Mouse (Mus musculus) spleen, adult 18-20 months (tissue): ENCODE measurements around the gene Uvrag.

Experiments used
- DNase-seq, 2 experiments: peaks; one replicate each; pipeline ENCODE4 v3.0.0; 2022; ENCODE audit warnings: mixed read lengths in 2 of 2

Gene Uvrag

GRCm38 (mm10) chr7:99052471-99053241 is 88.3 kb downstream of the Uvrag start:
- no peak for DNase-seq

- no peak for DNase-seq
Measured at GRCm38 (mm10) chr7:99050882-99051281, 90.1 kb downstream of the Uvrag start.

- DNase-seq = no peak
Measured at GRCm38 (mm10) chr7:99049897-99050296, 91.0 kb downstream of the Uvrag start.

GRCm38 (mm10) chr7:99046545-99047206 is 94.3 kb downstream of the Uvrag start:
- DNase-seq = no peak

GRCm38 (mm10) chr7:99045525-99045924 is 95.4 kb downstream of the Uvrag start:
- DNase-seq = no peak

GRCm38 (mm10) chr7:99043923-99044322 is 97.0 kb downstream of the Uvrag start:
- DNase-seq = no peak

GRCm38 (mm10) chr7:99043322-99043721 is 97.6 kb downstream of the Uvrag start:
- DNase-seq = no peak

GRCm38 (mm10) chr7:99041818-99042217 is 99.1 kb downstream of the Uvrag start:
- no peak for DNase-seq

- DNase-seq = no peak
Measured at GRCm38 (mm10) chr7:99039912-99040311, 101.0 kb downstream of the Uvrag start.

- DNase-seq = no peak
Measured at GRCm38 (mm10) chr7:99036284-99036683, 104.7 kb downstream of the Uvrag start.

GRCm38 (mm10) chr7:99034909-99035308 is 106.0 kb downstream of the Uvrag start:
- DNase-seq = no peak

- DNase-seq = no peak
Measured at GRCm38 (mm10) chr7:99033838-99034237, 107.1 kb downstream of the Uvrag start.

GRCm38 (mm10) chr7:99033314-99033713 is 107.6 kb downstream of the Uvrag start:
- DNase-seq = no peak

- DNase-seq = no peak
Measured at GRCm38 (mm10) chr7:99032051-99032450, 108.9 kb downstream of the Uvrag start.

GRCm38 (mm10) chr7:99028108-99028507 is 112.8 kb downstream of the Uvrag start:
- no peak for DNase-seq

GRCm38 (mm10) chr7:99027185-99027584 is 113.8 kb downstream of the Uvrag start:
- DNase-seq = no peak

GRCm38 (mm10) chr7:99025989-99026388 is 115.0 kb downstream of the Uvrag start:
- DNase-seq = no peak

- no peak for DNase-seq
Measured at GRCm38 (mm10) chr7:99025265-99025664, 115.7 kb downstream of the Uvrag start.

- no peak for DNase-seq
Measured at GRCm38 (mm10) chr7:99024791-99025190, 116.2 kb downstream of the Uvrag start.

GRCm38 (mm10) chr7:99023931-99024330 is 117.0 kb downstream of the Uvrag start:
- no peak for DNase-seq

- no peak for DNase-seq
Measured at GRCm38 (mm10) chr7:99021277-99021676, 119.7 kb downstream of the Uvrag start.

GRCm38 (mm10) chr7:99020353-99020752 is 120.6 kb downstream of the Uvrag start:
- DNase-seq = no peak

- DNase-seq = no peak
Measured at GRCm38 (mm10) chr7:99017224-99017844, 123.6 kb downstream of the Uvrag start.

- no peak for DNase-seq
Measured at GRCm38 (mm10) chr7:99015914-99016313, 125.0 kb downstream of the Uvrag start.
